Mouse (Mus musculus): ENCODE results near the gene Lbx1. TPM values are rescaled to one million over a fixed set of nuclear protein-coding genes. Genes with fewer than 3 reads are reported as not detected.

Gene Lbx1
- polyA plus RNA-seq, 1 experiment from 2014 or later: not detected

GRCm38 (mm10) chr19:45228097-45228496, 7.5 kb downstream of the Lbx1 start:
- H3K36me3 ChIP-seq (replicated peaks; ENCODE audit: insufficient read depth, low read length): no peaks in the 10 kb centered on the region
- H3K9me3 ChIP-seq (ENCODE audit: low read length): no peaks in the 10 kb centered on the region
- H3K4me3 ChIP-seq (ENCODE audit: low read depth, low read length): no peak overlapping the region
- no peak overlapping the region for H3K4me2 ChIP-seq (ENCODE audit: low read depth, low read length)
- H3K9ac ChIP-seq (replicated peaks): no peak overlapping the region
- peaks cover 100% of the 10 kb centered on the region for H3K27me3 ChIP-seq (ENCODE audit: insufficient read depth, low read length)
- H3K27ac ChIP-seq (ENCODE audit: low read depth): no peak overlapping the region
- 5% methylated on average over 12 of the region's 12 CpGs for WGBS (ENCODE audit: insufficient replicate concordance)
- no peak for TF ChIP-seq CTCF (IDR thresholded peaks at IDR 0.05; ENCODE audit: low read depth)
- TF ChIP-seq EP300 (IDR thresholded peaks at IDR 0.05; ENCODE audit: low read depth): no peak
- peaks cover 10% of the 10 kb centered on the region; the same call in 1 of the 2 replicates for H3K4me1 ChIP-seq (ENCODE audit: insufficient read depth)
- ATAC-seq (no peak), DNase-seq (no peak)

- no peak for ATAC-seq
- no peak overlapping the region for H3K9ac ChIP-seq (replicated peaks)
- 17% methylated on average over 1 of the region's 1 CpGs for WGBS (ENCODE audit: insufficient replicate concordance)
- H3K27me3 ChIP-seq (ENCODE audit: insufficient read depth, low read length): peaks cover 100% of the 10 kb centered on the region
- H3K27ac ChIP-seq (ENCODE audit: low read depth): no peak overlapping the region
- no peak overlapping the region for H3K4me3 ChIP-seq (ENCODE audit: low read depth, low read length)
- H3K36me3 ChIP-seq (replicated peaks; ENCODE audit: insufficient read depth, low read length): no peaks in the 10 kb centered on the region
- H3K4me2 ChIP-seq (ENCODE audit: low read depth, low read length): no peak overlapping the region
- H3K4me1 ChIP-seq (ENCODE audit: insufficient read depth): peaks cover 10% of the 10 kb centered on the region; the same call in 1 of the 2 replicates
- no peak for DNase-seq
- TF ChIP-seq CTCF (IDR thresholded peaks at IDR 0.05; ENCODE audit: low read depth): no peak
- no peak for TF ChIP-seq EP300 (IDR thresholded peaks at IDR 0.05; ENCODE audit: low read depth)
- H3K9me3 ChIP-seq (ENCODE audit: low read length): no peaks in the 10 kb centered on the region
Observed at GRCm38 (mm10) chr19:45227671-45228070, 7.9 kb downstream of the Lbx1 start.

GRCm38 (mm10) chr19:45227049-45227448, 8.6 kb downstream of the Lbx1 start:
- DNase-seq (no peak), ATAC-seq (no peak)
- Histone ChIP-seq H3K9me3 (ENCODE audit: low read length) (no peaks in the 10 kb centered on the region), H3K4me3 (ENCODE audit: low read depth, low read length) (no peak overlapping the region), H3K27ac (ENCODE audit: low read depth) (no peak overlapping the region), H3K4me2 (ENCODE audit: low read depth, low read length) (no peak overlapping the region), H3K27me3 (ENCODE audit: insufficient read depth, low read length) (peaks cover 100% of the 10 kb centered on the region), H3K9ac (replicated peaks) (no peak overlapping the region), H3K4me1 (ENCODE audit: insufficient read depth) (peaks cover 10% of the 10 kb centered on the region; the same call in 1 of the 2 replicates), H3K36me3 (replicated peaks; ENCODE audit: insufficient read depth, low read length) (no peaks in the 10 kb centered on the region)
- no peak for TF ChIP-seq CTCF (IDR thresholded peaks at IDR 0.05; ENCODE audit: low read depth)
- no peak for TF ChIP-seq EP300 (IDR thresholded peaks at IDR 0.05; ENCODE audit: low read depth)
- WGBS (ENCODE audit: insufficient replicate concordance): 4% methylated on average over 3 of the region's 3 CpGs

- Histone ChIP-seq H3K4me1 (ENCODE audit: insufficient read depth) (peaks cover 9% of the 10 kb centered on the region), H3K4me3 (ENCODE audit: low read depth, low read length) (no peak overlapping the region), H3K27me3 (ENCODE audit: insufficient read depth, low read length) (peaks cover 100% of the 10 kb centered on the region), H3K9ac (replicated peaks) (no peak overlapping the region), H3K4me2 (ENCODE audit: low read depth, low read length) (no peak overlapping the region), H3K36me3 (replicated peaks; ENCODE audit: insufficient read depth, low read length) (no peaks in the 10 kb centered on the region), H3K27ac (ENCODE audit: low read depth) (no peak overlapping the region), H3K9me3 (ENCODE audit: low read length) (no peaks in the 10 kb centered on the region)
- ATAC-seq (no peak), DNase-seq (no peak)
- TF ChIP-seq EP300 (IDR thresholded peaks at IDR 0.05; ENCODE audit: low read depth): no peak
- no peak for TF ChIP-seq CTCF (IDR thresholded peaks at IDR 0.05; ENCODE audit: low read depth)
- WGBS (ENCODE audit: insufficient replicate concordance): 5% methylated on average over 8 of the region's 8 CpGs
Observed at GRCm38 (mm10) chr19:45226246-45226645, 9.4 kb downstream of the Lbx1 start.

GRCm38 (mm10) chr19:45225130-45225529, 10.5 kb downstream of the Lbx1 start:
- H3K36me3 ChIP-seq (replicated peaks; ENCODE audit: insufficient read depth, low read length): no peaks in the 10 kb centered on the region
- H3K9ac ChIP-seq (replicated peaks): no peak overlapping the region
- H3K4me1 ChIP-seq (ENCODE audit: insufficient read depth): peaks cover 15% of the 10 kb centered on the region
- 5% methylated on average over 12 of the region's 12 CpGs for WGBS (ENCODE audit: insufficient replicate concordance)
- H3K27me3 ChIP-seq (ENCODE audit: insufficient read depth, low read length): peaks cover 94% of the 10 kb centered on the region
- ATAC-seq (no peak), DNase-seq (no peak)
- H3K4me2 ChIP-seq (ENCODE audit: low read depth, low read length): no peak overlapping the region
- H3K4me3 ChIP-seq (ENCODE audit: low read depth, low read length): no peak overlapping the region
- TF ChIP-seq CTCF (IDR thresholded peaks at IDR 0.05; ENCODE audit: low read depth) (no peak), EP300 (IDR thresholded peaks at IDR 0.05; ENCODE audit: low read depth) (no peak)
- H3K27ac ChIP-seq (ENCODE audit: low read depth): no peak overlapping the region
- H3K9me3 ChIP-seq (ENCODE audit: low read length): no peaks in the 10 kb centered on the region

- WGBS (ENCODE audit: insufficient replicate concordance): 1% methylated on average over 6 of the region's 6 CpGs
- ATAC-seq: no peak
- no peak overlapping the region for H3K27ac ChIP-seq (ENCODE audit: low read depth)
- no peaks in the 10 kb centered on the region for H3K9me3 ChIP-seq (ENCODE audit: low read length)
- DNase-seq: no peak
- H3K27me3 ChIP-seq (ENCODE audit: insufficient read depth, low read length): peaks cover 87% of the 10 kb centered on the region
- no peaks in the 10 kb centered on the region for H3K36me3 ChIP-seq (replicated peaks; ENCODE audit: insufficient read depth, low read length)
- H3K4me1 ChIP-seq (ENCODE audit: insufficient read depth): peaks cover 10% of the 10 kb centered on the region
- H3K4me3 ChIP-seq (ENCODE audit: low read depth, low read length): no peak overlapping the region
- H3K9ac ChIP-seq (replicated peaks): no peak overlapping the region
- no peak overlapping the region for H3K4me2 ChIP-seq (ENCODE audit: low read depth, low read length)
- TF ChIP-seq EP300 (IDR thresholded peaks at IDR 0.05; ENCODE audit: low read depth) (no peak), CTCF (IDR thresholded peaks at IDR 0.05; ENCODE audit: low read depth) (no peak)
Observed at GRCm38 (mm10) chr19:45224286-45224559, 11.4 kb downstream of the Lbx1 start.
